ENCODE assay signal across 13 mouse cellular contexts in the genomic region with DNA sequence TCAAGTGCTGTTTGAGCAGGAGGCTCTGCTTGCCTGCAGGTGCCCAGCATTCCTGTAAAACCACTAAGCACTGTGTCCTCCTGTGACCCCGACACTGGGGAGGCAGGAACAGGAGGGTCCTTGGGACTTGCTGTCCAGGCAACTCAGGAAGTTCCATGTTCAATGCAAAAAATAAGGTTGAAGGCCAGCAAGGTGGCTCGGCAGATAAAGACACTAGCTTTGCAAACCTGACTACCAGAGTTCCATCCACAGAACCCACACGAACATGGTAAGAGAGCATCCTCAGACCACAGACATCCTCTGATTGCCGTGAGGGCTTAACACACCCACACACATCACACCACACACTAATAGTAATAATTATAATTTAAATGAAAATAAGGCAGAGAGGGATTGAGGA.
"Had no signal": no experiment of that assay in that cellular context is flagged by ENCODE, and none has a peak within 500 bp of the region (broad histone marks: within the 10 kb centered on the region; RNA-seq: fewer than 3 reads in every experiment).

No protein-coding gene starts in this region.

- H3K4me2 ChIP-seq: midbrain, embryonic 11.5 days; neural tube, embryonic 13.5 days had no signal

- H3K9ac ChIP-seq: neural tube, embryonic 13.5 days had no signal

- H3K4me3 ChIP-seq: limb, embryonic 10.5 days; megakaryocyte, embryonic 14.5 days; neural tube, embryonic 13.5 days had no signal

- DNase-seq: kidney, adult 11 months; kidney, adult 9 months; kidney, postnatal 36 days; lung, adult 2 months; right cerebral cortex, postnatal 14 days; thymus, postnatal 14 days had no signal

- H3K36me3 ChIP-seq: limb, embryonic 10.5 days; neural tube, embryonic 13.5 days had no signal

- H3K9me3 ChIP-seq: limb, embryonic 10.5 days; megakaryocyte, embryonic 14.5 days; neural tube, embryonic 13.5 days had no signal

- H3K27me3 ChIP-seq: neural tube, embryonic 13.5 days had no signal

- H3K27ac ChIP-seq: kidney, postnatal 0 days; limb, embryonic 10.5 days; neural tube, embryonic 13.5 days; stomach, postnatal 0 days had no signal

- ATAC-seq: midbrain, embryonic 16.5 days had no signal
